Mouse (Mus musculus): ENCODE results near the gene Ubn1. TPM values are rescaled to one million over a fixed set of nuclear protein-coding genes. Genes with fewer than 3 reads are reported as not detected.

The Ubn1 gene
- polyA plus RNA-seq, 1 experiment: 28.1 TPM

DNA sequence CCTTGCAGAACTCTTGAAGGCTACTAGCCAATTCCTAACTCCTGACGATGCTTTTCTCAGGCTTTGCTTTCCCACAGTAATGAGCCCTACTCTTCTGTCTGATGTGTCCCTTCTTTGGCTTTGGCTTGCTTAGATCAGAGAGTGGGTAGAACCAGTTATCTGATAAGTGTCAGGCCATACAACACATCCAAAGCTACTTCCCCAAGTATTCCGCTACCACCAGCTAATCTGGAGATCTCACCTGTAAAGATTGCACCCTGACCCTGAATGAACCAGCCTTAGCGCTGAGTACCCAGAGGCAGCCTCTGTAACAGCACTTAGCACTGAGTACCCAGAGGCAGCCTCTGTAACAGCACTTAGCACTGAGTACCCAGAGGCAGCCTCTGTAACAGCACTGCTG, 4.5 kb upstream of the Ubn1 start:
- H3K4me1 ChIP-seq (ENCODE audit: control insufficient read depth, insufficient read depth, low read length): peaks cover 2% of the 10 kb centered on the region; the same call in 1 of the 2 replicates
- WGBS: 93% methylated on average over 3 of the region's 3 CpGs
- no peak for TF ChIP-seq CTCF (IDR thresholded peaks at IDR 0.05; ENCODE audit: borderline replicate concordance, insufficient read depth, low read depth, low read length)
- TF ChIP-seq POLR2A (IDR thresholded peaks at IDR 0.05; ENCODE audit: borderline replicate concordance, insufficient read depth, low read length): no peak
- H3K4me3 ChIP-seq (replicated peaks; ENCODE audit: insufficient read depth, low read depth, low read length): no peak overlapping the region
- no peak overlapping the region for H3K27ac ChIP-seq (ENCODE audit: insufficient read depth, low read length)
- DNase-seq: no peak
- H3K27me3 ChIP-seq (ENCODE audit: control insufficient read depth, insufficient read depth, low read length): no peaks in the 10 kb centered on the region

DNA sequence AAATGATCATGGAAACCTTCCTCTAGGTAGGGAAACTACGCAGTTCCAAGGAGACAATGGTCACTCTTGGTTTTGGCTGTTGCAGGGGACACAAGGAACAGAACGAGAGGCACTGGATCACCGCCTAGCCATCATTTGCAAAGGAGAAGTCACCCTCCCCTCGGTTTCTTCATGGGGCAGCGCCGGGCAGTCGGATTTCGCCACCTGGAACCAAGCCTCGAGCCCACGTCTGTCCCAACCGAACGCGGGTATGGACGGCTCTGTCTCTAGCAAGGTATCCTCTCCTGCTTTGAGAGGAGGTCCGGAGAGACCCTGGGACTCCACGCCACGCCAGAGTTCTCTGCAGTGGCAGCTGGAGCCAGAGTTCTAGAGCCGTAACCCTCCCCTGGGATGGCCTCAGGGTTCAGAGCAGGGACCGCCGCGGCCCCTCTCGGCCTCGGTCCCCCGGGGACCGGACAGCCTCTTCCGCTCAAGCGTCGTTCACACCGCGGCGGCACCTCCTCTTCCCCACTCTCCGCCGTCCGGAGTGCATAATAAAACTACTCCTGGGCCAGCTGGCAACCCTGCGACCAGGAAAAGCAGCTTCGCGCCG, 579 bp upstream of the Ubn1 start:
- DNase-seq: no peak
- TF ChIP-seq POLR2A (IDR thresholded peaks at IDR 0.05; ENCODE audit: borderline replicate concordance, insufficient read depth, low read length) (no peak), CTCF (IDR thresholded peaks at IDR 0.05; ENCODE audit: borderline replicate concordance, insufficient read depth, low read depth, low read length) (no peak)
- Histone ChIP-seq H3K4me1 (ENCODE audit: control insufficient read depth, insufficient read depth, low read length) (peaks cover 2% of the 10 kb centered on the region; the same call in 1 of the 2 replicates), H3K4me3 (replicated peaks; ENCODE audit: insufficient read depth, low read depth, low read length) (peak overlapping the region; percentile 90), H3K27ac (ENCODE audit: insufficient read depth, low read length) (peak overlapping the region; percentile 65), H3K27me3 (ENCODE audit: control insufficient read depth, insufficient read depth, low read length) (no peaks in the 10 kb centered on the region)
- WGBS: under 1% methylated on average over 38 of the region's 38 CpGs

DNA sequence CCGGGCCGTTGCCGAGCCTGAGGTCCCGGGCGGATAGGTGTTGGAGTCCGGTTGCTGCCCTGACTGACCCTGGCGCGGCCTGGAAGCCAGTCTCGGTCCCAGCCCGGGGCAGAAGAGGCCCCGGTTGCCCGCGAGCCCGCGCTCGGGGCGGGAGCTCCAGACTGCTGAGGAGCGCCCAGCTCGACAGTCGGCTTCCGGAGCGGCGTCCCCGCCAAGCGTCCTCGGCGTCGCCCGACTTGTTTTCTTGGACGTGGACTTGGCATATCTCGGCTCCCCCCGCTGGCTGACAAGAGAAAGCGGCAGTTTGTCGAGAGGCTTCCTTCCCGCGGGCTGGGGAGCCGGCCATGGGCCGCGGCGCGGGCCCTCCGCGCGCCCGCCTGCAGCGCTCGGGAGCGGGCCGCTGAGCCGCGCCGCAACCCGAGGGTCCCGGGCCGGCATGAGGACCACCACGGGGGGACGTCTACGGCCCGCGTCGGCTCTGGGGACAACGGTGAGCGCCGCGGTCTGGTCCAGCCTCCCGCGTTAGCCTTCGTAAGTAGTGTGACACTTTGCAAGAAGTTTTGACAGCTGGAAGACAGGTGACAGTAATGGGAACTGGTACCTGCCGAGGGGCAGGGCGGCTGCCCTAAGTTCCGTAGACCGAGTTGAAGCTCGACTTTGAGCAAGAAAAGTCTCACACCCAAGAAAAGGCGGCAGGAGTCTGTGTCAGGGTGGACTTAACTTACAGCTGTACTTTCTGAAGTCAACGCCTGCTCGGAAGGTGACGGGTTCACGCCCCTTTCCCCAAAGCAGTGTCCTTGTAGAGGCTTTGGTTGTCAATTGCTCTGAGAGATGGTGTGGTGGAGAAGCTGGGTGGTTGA, 624 bp downstream of the Ubn1 start:
- under 1% methylated on average over 78 of the region's 78 CpGs for WGBS
- Histone ChIP-seq H3K4me1 (ENCODE audit: control insufficient read depth, insufficient read depth, low read length) (peaks cover 2% of the 10 kb centered on the region; the same call in 1 of the 2 replicates), H3K4me3 (replicated peaks; ENCODE audit: insufficient read depth, low read depth, low read length) (peak overlapping the region; percentile 59), H3K27me3 (ENCODE audit: control insufficient read depth, insufficient read depth, low read length) (no peaks in the 10 kb centered on the region), H3K27ac (ENCODE audit: insufficient read depth, low read length) (peak overlapping the region; percentile 81)
- DNase-seq: peak in 1 of 2 experiments; percentile 84
- TF ChIP-seq POLR2A (IDR thresholded peaks at IDR 0.05; ENCODE audit: borderline replicate concordance, insufficient read depth, low read length) (no peak), CTCF (IDR thresholded peaks at IDR 0.05; ENCODE audit: borderline replicate concordance, insufficient read depth, low read depth, low read length) (no peak)

DNA sequence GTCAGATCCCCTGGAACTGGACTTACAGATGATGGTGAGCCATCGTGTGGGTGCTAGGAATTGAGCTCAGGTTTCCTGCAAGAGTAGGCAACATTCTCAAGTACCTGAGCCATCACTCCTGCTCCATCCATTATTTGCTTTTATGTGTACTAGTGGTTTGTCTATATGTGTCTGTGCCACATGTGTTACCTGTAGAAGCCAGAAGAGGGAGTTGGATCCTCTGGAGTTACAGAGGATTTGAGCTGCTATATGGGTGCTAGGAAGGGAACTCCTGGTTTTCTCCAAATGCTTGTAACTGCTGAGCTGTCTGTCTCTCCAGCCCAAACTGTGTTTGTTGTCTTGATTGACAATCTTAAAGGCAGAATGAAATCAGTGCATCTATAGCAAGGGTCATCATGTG, 8.3 kb downstream of the Ubn1 start:
- H3K27ac ChIP-seq (ENCODE audit: insufficient read depth, low read length): no peak overlapping the region
- 95% methylated on average over 1 of the region's 1 CpGs for WGBS
- no peak for DNase-seq
- no peaks in the 10 kb centered on the region for H3K4me1 ChIP-seq (ENCODE audit: control insufficient read depth, insufficient read depth, low read length)
- H3K4me3 ChIP-seq (replicated peaks; ENCODE audit: insufficient read depth, low read depth, low read length): no peak overlapping the region
- no peaks in the 10 kb centered on the region for H3K27me3 ChIP-seq (ENCODE audit: control insufficient read depth, insufficient read depth, low read length)
- TF ChIP-seq CTCF (IDR thresholded peaks at IDR 0.05; ENCODE audit: borderline replicate concordance, insufficient read depth, low read depth, low read length): no peak
- TF ChIP-seq POLR2A (IDR thresholded peaks at IDR 0.05; ENCODE audit: borderline replicate concordance, insufficient read depth, low read length): no peak

DNA sequence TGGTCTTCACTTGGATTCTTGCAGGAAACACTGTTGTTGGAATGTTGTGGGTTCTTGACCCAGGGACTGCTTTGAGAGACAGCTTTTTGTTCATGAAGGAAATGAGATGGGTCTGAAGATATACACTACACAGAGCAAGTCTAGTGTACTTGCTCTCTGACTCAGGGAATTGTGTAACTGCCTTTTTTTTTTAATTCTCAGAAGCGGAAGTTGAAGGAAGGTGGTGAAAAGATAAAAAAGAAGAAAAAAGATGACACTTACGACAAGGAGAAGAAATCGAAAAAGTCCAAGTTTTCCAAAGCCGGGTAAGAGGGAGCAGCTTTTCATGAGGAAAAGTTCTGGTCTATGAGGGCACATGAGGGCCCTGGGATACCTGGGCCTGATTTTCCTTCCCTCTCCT, 13.6 kb downstream of the Ubn1 start:
- 95% methylated on average over 4 of the region's 4 CpGs for WGBS
- Histone ChIP-seq H3K27ac (ENCODE audit: insufficient read depth, low read length) (no peak overlapping the region), H3K4me3 (replicated peaks; ENCODE audit: insufficient read depth, low read depth, low read length) (no peak overlapping the region), H3K4me1 (ENCODE audit: control insufficient read depth, insufficient read depth, low read length) (no peaks in the 10 kb centered on the region), H3K27me3 (ENCODE audit: control insufficient read depth, insufficient read depth, low read length) (no peaks in the 10 kb centered on the region)
- no peak for DNase-seq
- no peak for TF ChIP-seq POLR2A (IDR thresholded peaks at IDR 0.05; ENCODE audit: borderline replicate concordance, insufficient read depth, low read length)
- TF ChIP-seq CTCF (IDR thresholded peaks at IDR 0.05; ENCODE audit: borderline replicate concordance, insufficient read depth, low read depth, low read length): no peak

DNA sequence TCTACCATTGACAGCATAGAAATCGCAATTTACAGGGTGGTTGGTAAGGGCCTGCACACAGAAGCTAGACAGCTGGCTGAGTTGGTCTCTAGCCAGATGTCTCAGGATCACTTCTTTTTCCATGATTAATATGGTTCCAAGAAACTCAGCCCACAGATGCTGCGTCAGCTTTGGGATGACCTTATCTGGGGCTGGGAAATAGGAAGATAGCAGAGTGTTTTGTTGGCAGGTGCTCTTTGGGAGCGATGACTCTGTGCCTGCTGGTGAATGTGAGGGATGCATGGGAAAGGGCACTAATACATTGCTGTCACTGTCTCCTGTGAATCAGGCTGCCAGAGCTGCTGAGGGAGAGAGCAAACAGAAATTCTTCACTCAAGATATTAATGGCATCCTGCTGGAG, 20.5 kb downstream of the Ubn1 start:
- Histone ChIP-seq H3K4me3 (replicated peaks; ENCODE audit: insufficient read depth, low read depth, low read length) (no peak overlapping the region), H3K4me1 (ENCODE audit: control insufficient read depth, insufficient read depth, low read length) (peaks cover 4% of the 10 kb centered on the region), H3K27ac (ENCODE audit: insufficient read depth, low read length) (peak overlapping the region; percentile 46; the same call in 1 of the 2 replicates), H3K27me3 (ENCODE audit: control insufficient read depth, insufficient read depth, low read length) (no peaks in the 10 kb centered on the region)
- WGBS: 17% methylated on average over 3 of the region's 3 CpGs
- TF ChIP-seq POLR2A (IDR thresholded peaks at IDR 0.05; ENCODE audit: borderline replicate concordance, insufficient read depth, low read length): no peak
- TF ChIP-seq CTCF (IDR thresholded peaks at IDR 0.05; ENCODE audit: borderline replicate concordance, insufficient read depth, low read depth, low read length): 0 out of 2 replicates have a peak, but pooled peaks have one; percentile 7
- peak; percentile 35 to 56 for DNase-seq

DNA sequence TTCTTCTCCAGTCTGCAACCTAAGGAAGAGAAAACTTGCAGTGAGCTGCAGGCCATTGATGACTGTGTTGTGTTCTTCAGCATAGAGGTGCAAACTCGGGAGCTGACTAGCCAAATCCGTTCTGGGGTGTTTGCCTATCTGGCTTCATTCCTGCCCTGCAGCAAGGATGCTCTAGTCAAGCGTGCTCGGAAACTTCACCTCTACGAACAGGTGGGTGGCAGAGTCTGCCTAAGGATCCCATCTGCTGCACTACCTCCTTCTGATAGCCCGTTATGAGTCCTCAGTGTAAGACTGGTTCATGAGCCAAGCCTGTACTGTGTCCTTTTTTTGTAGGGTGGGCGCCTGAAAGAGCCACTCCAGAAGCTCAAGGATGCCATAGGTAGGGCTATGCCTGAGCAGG, 22.1 kb downstream of the Ubn1 start:
- Histone ChIP-seq H3K4me1 (ENCODE audit: control insufficient read depth, insufficient read depth, low read length) (peaks cover 4% of the 10 kb centered on the region), H3K4me3 (replicated peaks; ENCODE audit: insufficient read depth, low read depth, low read length) (no peak overlapping the region), H3K27me3 (ENCODE audit: control insufficient read depth, insufficient read depth, low read length) (no peaks in the 10 kb centered on the region), H3K27ac (ENCODE audit: insufficient read depth, low read length) (no peak overlapping the region)
- 39% methylated on average over 7 of the region's 7 CpGs for whole genome bisulfite sequencing
- TF ChIP-seq POLR2A (IDR thresholded peaks at IDR 0.05; ENCODE audit: borderline replicate concordance, insufficient read depth, low read length): no peak
- no peak for TF ChIP-seq CTCF (IDR thresholded peaks at IDR 0.05; ENCODE audit: borderline replicate concordance, insufficient read depth, low read depth, low read length)
- peak in 1 of 2 experiments; percentile 20 for DNase-seq

All from cerebellum, adult 2 months (tissue).